Mouse (Mus musculus): ENCODE measurements around the gene Trp53i13. TPM values are rescaled to one million over a fixed set of nuclear protein-coding genes. Genes with fewer than 3 reads are reported as not detected.

Trp53i13 gene
- polyA plus RNA-seq, 1 experiment from 2014 or later = 15.0 TPM

- H3K36me3 ChIP-seq = no peaks in the 10 kb centered on the region
- no peaks in the 10 kb centered on the region for H3K27me3 ChIP-seq
- H3K4me2 ChIP-seq (replicated peaks) = peak overlapping the region; percentile 94
- peaks cover 84% of the 10 kb centered on the region for H3K4me1 ChIP-seq
- peak overlapping the region; percentile 93 for H3K4me3 ChIP-seq
- H3K9ac ChIP-seq (replicated peaks) = peak overlapping the region; percentile 3; the same call in 1 of the 2 replicates
- no peaks in the 10 kb centered on the region for H3K9me3 ChIP-seq
- 9% methylated on average over 5 of the region's 5 CpGs for WGBS
- ATAC-seq (replicated peaks) = no peak; the same call in 1 of the 2 replicates
- H3K27ac ChIP-seq (replicated peaks) = peak overlapping the region; percentile 92
Observed at GRCm38 (mm10) chr11:77486798-77487197, 29.0 kb downstream of the Trp53i13 start.

GRCm38 (mm10) chr11:77485229-77485628, 30.6 kb downstream of the Trp53i13 start:
- no peak for ATAC-seq (replicated peaks)
- 20% methylated on average over 6 of the region's 6 CpGs for WGBS
- H3K4me3 ChIP-seq = no peak overlapping the region
- no peaks in the 10 kb centered on the region for H3K9me3 ChIP-seq
- peak overlapping the region; percentile 14; the same call in 1 of the 2 replicates for H3K9ac ChIP-seq (replicated peaks)
- peak overlapping the region; percentile 18; the same call in 1 of the 2 replicates for H3K4me2 ChIP-seq (replicated peaks)
- no peaks in the 10 kb centered on the region for H3K27me3 ChIP-seq
- peaks cover 78% of the 10 kb centered on the region for H3K4me1 ChIP-seq
- no peaks in the 10 kb centered on the region for H3K36me3 ChIP-seq
- H3K27ac ChIP-seq (replicated peaks) = peak overlapping the region; percentile 92

- no peak for ATAC-seq (replicated peaks)
- peaks cover 70% of the 10 kb centered on the region for H3K4me1 ChIP-seq
- no peaks in the 10 kb centered on the region for H3K27me3 ChIP-seq
- H3K9me3 ChIP-seq = no peaks in the 10 kb centered on the region
- H3K36me3 ChIP-seq = no peaks in the 10 kb centered on the region
- no peak overlapping the region for H3K9ac ChIP-seq (replicated peaks)
- WGBS = 84% methylated on average over 11 of the region's 11 CpGs
- no peak overlapping the region for H3K27ac ChIP-seq (replicated peaks)
- H3K4me2 ChIP-seq (replicated peaks) = no peak overlapping the region
- no peak overlapping the region for H3K4me3 ChIP-seq
Observed at GRCm38 (mm10) chr11:77483510-77484255, 32.1 kb downstream of the Trp53i13 start.

- no peaks in the 10 kb centered on the region for H3K36me3 ChIP-seq
- no peaks in the 10 kb centered on the region for H3K9me3 ChIP-seq
- ATAC-seq (replicated peaks) = no peak
- no peak overlapping the region for H3K4me3 ChIP-seq
- H3K4me2 ChIP-seq (replicated peaks) = no peak overlapping the region
- H3K27me3 ChIP-seq = no peaks in the 10 kb centered on the region
- WGBS = 74% methylated on average over 3 of the region's 3 CpGs
- H3K27ac ChIP-seq (replicated peaks) = no peak overlapping the region
- peaks cover 64% of the 10 kb centered on the region for H3K4me1 ChIP-seq
- no peak overlapping the region for H3K9ac ChIP-seq (replicated peaks)
Observed at GRCm38 (mm10) chr11:77483043-77483442, 32.7 kb downstream of the Trp53i13 start.

- Histone ChIP-seq H3K4me3 (no peak overlapping the region), H3K9me3 (no peaks in the 10 kb centered on the region), H3K27me3 (no peaks in the 10 kb centered on the region), H3K27ac (replicated peaks) (no peak overlapping the region), H3K9ac (replicated peaks) (no peak overlapping the region), H3K36me3 (peaks cover 35% of the 10 kb centered on the region), H3K4me2 (replicated peaks) (no peak overlapping the region), H3K4me1 (peaks cover 11% of the 10 kb centered on the region)
- WGBS = 88% methylated on average over 6 of the region's 6 CpGs
- no peak for ATAC-seq (replicated peaks)
Observed at GRCm38 (mm10) chr11:77476895-77477294, 38.9 kb downstream of the Trp53i13 start.

GRCm38 (mm10) chr11:77476216-77476615, 39.6 kb downstream of the Trp53i13 start:
- H3K4me3 ChIP-seq = no peak overlapping the region
- H3K4me1 ChIP-seq = peaks cover 4% of the 10 kb centered on the region
- H3K27me3 ChIP-seq = no peaks in the 10 kb centered on the region
- H3K27ac ChIP-seq (replicated peaks) = no peak overlapping the region
- H3K4me2 ChIP-seq (replicated peaks) = no peak overlapping the region
- ATAC-seq (replicated peaks) = no peak
- no peaks in the 10 kb centered on the region for H3K9me3 ChIP-seq
- WGBS = 92% methylated on average over 14 of the region's 14 CpGs
- H3K9ac ChIP-seq (replicated peaks) = no peak overlapping the region
- H3K36me3 ChIP-seq = peaks cover 42% of the 10 kb centered on the region

GRCm38 (mm10) chr11:77472775-77473174, 43.0 kb downstream of the Trp53i13 start:
- 93% methylated on average over 16 of the region's 16 CpGs for WGBS
- Histone ChIP-seq H3K9ac (replicated peaks) (no peak overlapping the region), H3K27ac (replicated peaks) (no peak overlapping the region), H3K4me1 (peaks cover 3% of the 10 kb centered on the region; the same call in 1 of the 2 replicates), H3K4me3 (no peak overlapping the region), H3K4me2 (replicated peaks) (no peak overlapping the region), H3K27me3 (peaks cover 2% of the 10 kb centered on the region; the same call in 1 of the 2 replicates), H3K9me3 (no peaks in the 10 kb centered on the region), H3K36me3 (peaks cover 54% of the 10 kb centered on the region)
- no peak for ATAC-seq (replicated peaks)

GRCm38 (mm10) chr11:77471407-77471806, 44.4 kb downstream of the Trp53i13 start:
- peaks cover 50% of the 10 kb centered on the region for H3K36me3 ChIP-seq
- peaks cover 8% of the 10 kb centered on the region; the same call in 1 of the 2 replicates for H3K27me3 ChIP-seq
- H3K4me2 ChIP-seq (replicated peaks) = no peak overlapping the region
- WGBS = 74% methylated on average over 29 of the region's 29 CpGs
- no peaks in the 10 kb centered on the region for H3K9me3 ChIP-seq
- no peak overlapping the region for H3K9ac ChIP-seq (replicated peaks)
- ATAC-seq (replicated peaks) = no peak
- peaks cover 6% of the 10 kb centered on the region; the same call in 1 of the 2 replicates for H3K4me1 ChIP-seq
- H3K27ac ChIP-seq (replicated peaks) = no peak overlapping the region
- no peak overlapping the region for H3K4me3 ChIP-seq

- Histone ChIP-seq H3K9me3 (no peaks in the 10 kb centered on the region), H3K4me2 (replicated peaks) (no peak overlapping the region), H3K4me3 (no peak overlapping the region), H3K27me3 (peaks cover 23% of the 10 kb centered on the region), H3K36me3 (peaks cover 33% of the 10 kb centered on the region), H3K9ac (replicated peaks) (no peak overlapping the region), H3K27ac (replicated peaks) (no peak overlapping the region), H3K4me1 (peaks cover 6% of the 10 kb centered on the region; the same call in 1 of the 2 replicates)
- 80% methylated on average over 9 of the region's 9 CpGs for WGBS
- ATAC-seq (replicated peaks) = no peak
Observed at GRCm38 (mm10) chr11:77468397-77468796, 47.4 kb downstream of the Trp53i13 start.

- H3K4me2 ChIP-seq (replicated peaks) = peak overlapping the region; percentile 22
- H3K27ac ChIP-seq (replicated peaks) = no peak overlapping the region
- no peaks in the 10 kb centered on the region for H3K9me3 ChIP-seq
- H3K36me3 ChIP-seq = peaks cover 27% of the 10 kb centered on the region
- peaks cover 7% of the 10 kb centered on the region for H3K4me1 ChIP-seq
- no peak overlapping the region for H3K9ac ChIP-seq (replicated peaks)
- H3K4me3 ChIP-seq = no peak overlapping the region
- WGBS = 12% methylated on average over 20 of the region's 20 CpGs
- peak; percentile 47; the same call in 1 of the 2 replicates for ATAC-seq (replicated peaks)
- peaks cover 29% of the 10 kb centered on the region for H3K27me3 ChIP-seq
Observed at GRCm38 (mm10) chr11:77467784-77468183, 48.0 kb downstream of the Trp53i13 start.

- peaks cover 31% of the 10 kb centered on the region for H3K27me3 ChIP-seq
- H3K4me2 ChIP-seq (replicated peaks) = no peak overlapping the region
- H3K36me3 ChIP-seq = peaks cover 21% of the 10 kb centered on the region
- no peak overlapping the region for H3K4me3 ChIP-seq
- H3K27ac ChIP-seq (replicated peaks) = no peak overlapping the region
- peaks cover 14% of the 10 kb centered on the region for H3K4me1 ChIP-seq
- no peak for ATAC-seq (replicated peaks)
- H3K9ac ChIP-seq (replicated peaks) = no peak overlapping the region
- WGBS = 5% methylated on average over 25 of the region's 25 CpGs
- H3K9me3 ChIP-seq = no peaks in the 10 kb centered on the region
Observed at GRCm38 (mm10) chr11:77467157-77467556, 48.6 kb downstream of the Trp53i13 start.

GRCm38 (mm10) chr11:77466544-77466943, 49.2 kb downstream of the Trp53i13 start:
- no peak for ATAC-seq (replicated peaks)

More at GRCm38 (mm10) chr11:77466544-77466943, 49.2 kb downstream of the Trp53i13 start:
- H3K27me3 ChIP-seq = peaks cover 31% of the 10 kb centered on the region
- no peak overlapping the region for H3K9ac ChIP-seq (replicated peaks)
- no peaks in the 10 kb centered on the region for H3K9me3 ChIP-seq
- peaks cover 15% of the 10 kb centered on the region for H3K36me3 ChIP-seq
- WGBS = 40% methylated on average over 9 of the region's 9 CpGs
- H3K4me1 ChIP-seq = peaks cover 19% of the 10 kb centered on the region
- no peak overlapping the region for H3K4me3 ChIP-seq
- no peak overlapping the region for H3K4me2 ChIP-seq (replicated peaks)
- H3K27ac ChIP-seq (replicated peaks) = no peak overlapping the region

Data from forebrain, embryonic 15.5 days (tissue).